Comparison of ENCODE assay signal across 22 mouse cellular contexts in genomic region chr8:64811083-64811482, GRCm38 (mm10).
"Had no signal": no experiment of that assay in that cellular context is flagged by ENCODE, and none has a peak within 500 bp of the region (broad histone marks: within the 10 kb centered on the region; RNA-seq: fewer than 3 reads in every experiment).

No protein-coding gene starts in this region.

- H3K36me3 ChIP-seq: intestine, embryonic 15.5 days had no signal

- H3K4me3 ChIP-seq: gastrocnemius, adult 2 months; heart, embryonic 12.5 days; hindbrain, embryonic 10.5 days; hindbrain, embryonic 13.5 days; hindbrain, embryonic 15.5 days; intestine, embryonic 15.5 days; layer of hippocampus, adult 2 months; left cerebral cortex, adult 2 months; limb, embryonic 10.5 days; limb, embryonic 12.5 days had no signal

- H3K4me1 ChIP-seq: hindbrain, embryonic 10.5 days; hindbrain, embryonic 15.5 days; intestine, embryonic 15.5 days; limb, embryonic 10.5 days; limb, embryonic 12.5 days had no signal

- H3K9me3 ChIP-seq: heart, embryonic 12.5 days; hindbrain, embryonic 10.5 days; hindbrain, embryonic 13.5 days; hindbrain, embryonic 15.5 days; intestine, embryonic 15.5 days; limb, embryonic 10.5 days; limb, embryonic 12.5 days had no signal

- DNase-seq: gastrocnemius, adult 2 months; gastrocnemius, postnatal 10 days; gastrocnemius, postnatal 25 days; heart, postnatal 10 days; heart, postnatal 4 days; kidney, adult 18-20 months; kidney, adult 8-10 months; kidney, postnatal 10 days; kidney, postnatal 4 days; liver had no signal

- H3K27me3 ChIP-seq: heart, embryonic 12.5 days; hindbrain, embryonic 13.5 days; hindbrain, embryonic 15.5 days; intestine, embryonic 15.5 days; limb, embryonic 12.5 days had no signal

- H3K27ac ChIP-seq: gastrocnemius, adult 2 months; hindbrain, embryonic 10.5 days; hindbrain, embryonic 13.5 days; hindbrain, embryonic 15.5 days; intestine, embryonic 15.5 days; layer of hippocampus, adult 2 months; left cerebral cortex, adult 2 months; limb, embryonic 10.5 days; limb, embryonic 12.5 days had no signal

- H3K9ac ChIP-seq: heart, embryonic 12.5 days; hindbrain, embryonic 13.5 days; hindbrain, embryonic 15.5 days; intestine, embryonic 15.5 days; limb, embryonic 12.5 days had no signal

- ATAC-seq: inflammation-experienced regulatory T-cells, adult 6 months; intestine, embryonic 15.5 days; intestine, postnatal 0 days had no signal

- H3K4me2 ChIP-seq: heart, embryonic 12.5 days; hindbrain, embryonic 13.5 days; hindbrain, embryonic 15.5 days; intestine, embryonic 15.5 days; limb, embryonic 12.5 days; liver, embryonic 11.5 days had no signal
